ENCODE assay signal across 14 mouse cellular contexts in the genomic region with DNA sequence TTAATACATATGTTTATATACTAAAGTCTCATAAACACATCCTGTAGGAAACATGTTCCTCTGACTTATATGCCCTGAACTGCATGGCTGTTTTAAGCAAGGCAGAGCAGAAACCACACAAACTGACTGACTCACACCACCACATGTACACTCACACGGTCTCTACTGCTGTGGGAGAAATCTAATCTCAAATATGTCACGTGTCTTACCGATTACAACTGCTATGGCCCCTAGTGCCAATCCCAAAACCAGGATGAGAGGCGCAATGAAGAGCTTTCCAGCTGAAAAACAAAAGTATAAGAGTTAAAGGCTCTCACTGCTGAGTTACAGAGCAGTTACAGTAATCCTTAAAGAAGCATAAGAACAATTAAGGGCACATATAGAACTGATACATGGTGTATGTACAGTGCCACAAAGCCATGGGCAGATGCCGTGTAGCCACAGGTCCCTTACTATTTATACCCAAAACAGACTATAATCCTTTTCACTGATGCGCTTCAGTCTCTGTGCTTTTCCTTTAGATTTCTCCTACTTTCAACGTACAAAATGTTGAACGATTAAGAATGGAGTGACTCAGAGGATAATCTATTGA. TPM values are rescaled to one million over a fixed set of nuclear protein-coding genes. Genes with fewer than 3 reads are reported as not detected.
A peak's percentile ranks its signal among the peaks of the same experiment; 100 is the strongest.
DNase-seq lines count a peak whose midpoint lies in the region; ATAC-seq and TF ChIP-seq lines count a peak whose summit lies in the region.
"Had no signal": no experiment of that assay in that cellular context is flagged by ENCODE, and none has a peak within 500 bp of the region (broad histone marks: within the 10 kb centered on the region; RNA-seq: fewer than 3 reads in every experiment).

No protein-coding gene starts in this region.

- no peak overlapping the region for H3K4me3 ChIP-seq in forebrain, embryonic 13.5 days
- H3K4me3 ChIP-seq in forebrain, embryonic 11.5 days (ENCODE audit: low read depth, low read length), result no peak overlapping the region
- H3K4me3 ChIP-seq in midbrain, embryonic 11.5 days (ENCODE audit: low read depth, low read length), result no peak overlapping the region
- H3K4me3 ChIP-seq in midbrain, embryonic 15.5 days, result no peak overlapping the region
- no peak overlapping the region for H3K4me3 ChIP-seq in lung, postnatal 0 days (ENCODE audit: low read depth, low read length)
- H3K4me3 ChIP-seq: embryonic facial prominence, embryonic 15.5 days; erythroblast, embryonic 14.5 days; heart, embryonic 10.5 days; intestine, embryonic 15.5 days had no signal

- WGBS in forebrain, embryonic 13.5 days, result 78% methylated on average over 8 of the region's 8 CpGs
- 89% methylated on average over 8 of the region's 8 CpGs for WGBS in forebrain, embryonic 11.5 days
- WGBS in midbrain, embryonic 11.5 days, result 86% methylated on average over 8 of the region's 8 CpGs
- WGBS in midbrain, embryonic 15.5 days, result 81% methylated on average over 8 of the region's 8 CpGs
- WGBS in lung, postnatal 0 days, result 90% methylated on average over 8 of the region's 8 CpGs

- DNase-seq in forebrain, embryonic 11.5 days (ENCODE audit: low spot score), result no peak
- no peak for DNase-seq in frontal cortex, postnatal 10 days (ENCODE audit: low spot score in 2 of 2)
- no peak for DNase-seq in midbrain, embryonic 11.5 days (ENCODE audit: low spot score, missing footprints)
- peak; percentile 11 for DNase-seq in 416B (ENCODE audit: low read depth)
- no peak for DNase-seq in lung, postnatal 0 days (ENCODE audit: low spot score)
- DNase-seq: embryo, embryonic 11 days; kidney, adult 18-20 months had no signal

- no peak for TF ChIP-seq CTCF in lung, postnatal 0 days (IDR thresholded peaks at IDR 0.05)

- no peaks in the 10 kb centered on the region for H3K4me1 ChIP-seq in forebrain, embryonic 13.5 days
- H3K4me1 ChIP-seq in forebrain, embryonic 11.5 days (replicated peaks; ENCODE audit: control insufficient read depth, insufficient read depth, low read length), result no peaks in the 10 kb centered on the region
- H3K4me1 ChIP-seq in midbrain, embryonic 11.5 days (ENCODE audit: control insufficient read depth, insufficient read depth, low read length), result no peaks in the 10 kb centered on the region
- no peaks in the 10 kb centered on the region for H3K4me1 ChIP-seq in midbrain, embryonic 15.5 days
- no peaks in the 10 kb centered on the region for H3K4me1 ChIP-seq in lung, postnatal 0 days (ENCODE audit: insufficient read depth, low read depth, low read length)
- H3K4me1 ChIP-seq: embryonic facial prominence, embryonic 15.5 days; heart, embryonic 10.5 days; intestine, embryonic 15.5 days had no signal

- no peaks in the 10 kb centered on the region for H3K27me3 ChIP-seq in forebrain, embryonic 13.5 days
- no peaks in the 10 kb centered on the region for H3K27me3 ChIP-seq in forebrain, embryonic 11.5 days (ENCODE audit: control insufficient read depth, insufficient read depth, low read length)
- H3K27me3 ChIP-seq in midbrain, embryonic 11.5 days (ENCODE audit: control insufficient read depth, insufficient read depth, low read length), result no peaks in the 10 kb centered on the region
- no peaks in the 10 kb centered on the region for H3K27me3 ChIP-seq in midbrain, embryonic 15.5 days (replicated peaks)
- H3K27me3 ChIP-seq in lung, postnatal 0 days (replicated peaks; ENCODE audit: insufficient read depth, low read length), result no peaks in the 10 kb centered on the region
- H3K27me3 ChIP-seq: embryonic facial prominence, embryonic 15.5 days; intestine, embryonic 15.5 days had no signal

- no peaks in the 10 kb centered on the region for H3K36me3 ChIP-seq in forebrain, embryonic 13.5 days (ENCODE audit: poor library complexity, severe bottlenecking)
- H3K36me3 ChIP-seq in forebrain, embryonic 11.5 days (ENCODE audit: control insufficient read depth, insufficient read depth, low read length), result no peaks in the 10 kb centered on the region
- H3K36me3 ChIP-seq in midbrain, embryonic 11.5 days (ENCODE audit: control insufficient read depth, insufficient read depth, low read length), result no peaks in the 10 kb centered on the region
- no peaks in the 10 kb centered on the region for H3K36me3 ChIP-seq in midbrain, embryonic 15.5 days (replicated peaks)
- H3K36me3 ChIP-seq in lung, postnatal 0 days (ENCODE audit: insufficient read depth, low read length), result no peaks in the 10 kb centered on the region
- H3K36me3 ChIP-seq: intestine, embryonic 15.5 days had no signal

- H3K9me3 ChIP-seq in forebrain, embryonic 13.5 days (replicated peaks), result no peaks in the 10 kb centered on the region
- no peaks in the 10 kb centered on the region for H3K9me3 ChIP-seq in forebrain, embryonic 11.5 days (ENCODE audit: control insufficient read depth, low read length)
- H3K9me3 ChIP-seq in midbrain, embryonic 11.5 days (ENCODE audit: control insufficient read depth, low read length), result no peaks in the 10 kb centered on the region
- H3K9me3 ChIP-seq in midbrain, embryonic 15.5 days, result no peaks in the 10 kb centered on the region
- no peaks in the 10 kb centered on the region for H3K9me3 ChIP-seq in lung, postnatal 0 days (ENCODE audit: low read length)
- H3K9me3 ChIP-seq: embryonic facial prominence, embryonic 15.5 days; heart, embryonic 10.5 days; intestine, embryonic 15.5 days had no signal

- no peak overlapping the region for H3K9ac ChIP-seq in forebrain, embryonic 13.5 days
- H3K9ac ChIP-seq in forebrain, embryonic 11.5 days (ENCODE audit: low read length), result no peak overlapping the region
- H3K9ac ChIP-seq in midbrain, embryonic 11.5 days (ENCODE audit: low read length), result no peak overlapping the region
- no peak overlapping the region for H3K9ac ChIP-seq in midbrain, embryonic 15.5 days
- H3K9ac ChIP-seq in lung, postnatal 0 days (replicated peaks; ENCODE audit: low read depth), result no peak overlapping the region
- H3K9ac ChIP-seq: embryonic facial prominence, embryonic 15.5 days; intestine, embryonic 15.5 days had no signal

- no peak overlapping the region for H3K27ac ChIP-seq in forebrain, embryonic 13.5 days
- no peak overlapping the region for H3K27ac ChIP-seq in forebrain, embryonic 11.5 days (ENCODE audit: low read depth, low read length)
- H3K27ac ChIP-seq in midbrain, embryonic 11.5 days (ENCODE audit: low read depth, low read length), result no peak overlapping the region
- H3K27ac ChIP-seq in midbrain, embryonic 15.5 days, result no peak overlapping the region
- no peak overlapping the region for H3K27ac ChIP-seq in lung, postnatal 0 days (ENCODE audit: low read length)
- H3K27ac ChIP-seq: embryonic facial prominence, embryonic 15.5 days; heart, embryonic 10.5 days; intestine, embryonic 15.5 days had no signal

- TF ChIP-seq EP300 in lung, postnatal 0 days (IDR thresholded peaks at IDR 0.05), result no peak

- H3K4me2 ChIP-seq in forebrain, embryonic 13.5 days, result no peak overlapping the region
- no peak overlapping the region for H3K4me2 ChIP-seq in forebrain, embryonic 11.5 days (ENCODE audit: low read depth, low read length, severe bottlenecking)
- H3K4me2 ChIP-seq in midbrain, embryonic 11.5 days, result no peak overlapping the region
- H3K4me2 ChIP-seq in midbrain, embryonic 15.5 days, result no peak overlapping the region
- no peak overlapping the region for H3K4me2 ChIP-seq in lung, postnatal 0 days (replicated peaks; ENCODE audit: low read depth, low read length)
- H3K4me2 ChIP-seq: embryonic facial prominence, embryonic 15.5 days; intestine, embryonic 15.5 days had no signal

- peak; percentile 25; the same call in 1 of the 2 replicates for ATAC-seq in forebrain, embryonic 13.5 days
- no peak for ATAC-seq in forebrain, embryonic 11.5 days (replicated peaks; ENCODE audit: low FRiP score)
- peak; percentile 11; the same call in 1 of the 2 replicates for ATAC-seq in frontal cortex, adult (ENCODE audit: low TSS enrichment)
- peak; percentile 7; the same call in 1 of the 2 replicates for ATAC-seq in midbrain, embryonic 11.5 days (ENCODE audit: low FRiP score)
- ATAC-seq in midbrain, embryonic 15.5 days (replicated peaks), result no peak
- ATAC-seq in lung, postnatal 0 days, result no peak
- ATAC-seq: intestine, embryonic 15.5 days had no signal

RNA-seq across cellular contexts. Expression of gene Tpd52l1, which starts 57.9 kb away (rescaled TPM):
- polyA plus RNA-seq in forebrain, embryonic 13.5 days (2015; fragmentation: Nextera tagmentation; extraction: Ambion mirVana), result 10.7 and 12.5 TPM in 2 replicates
- 25.2 and 27.8 TPM in 2 replicates for polyA plus RNA-seq in forebrain, embryonic 11.5 days (2014; fragmentation: Nextera tagmentation; extraction: Ambion mirVana)
- 33.7 and 34.3 TPM in 2 replicates for polyA plus RNA-seq in midbrain, embryonic 11.5 days (2014; fragmentation: Nextera tagmentation; extraction: Ambion mirVana)
- 35.6 and 45.9 TPM in 2 replicates for polyA plus RNA-seq in midbrain, embryonic 15.5 days (2015; fragmentation: Nextera tagmentation; extraction: Ambion mirVana)
- polyA plus RNA-seq in lung, postnatal 0 days (2015; fragmentation: Nextera tagmentation; extraction: Ambion mirVana), result 5.1 and 7.7 TPM in 2 replicates
- polyA plus RNA-seq: erythroblast, embryonic 14.5 days had no signal

Comparison
In these comparisons a context has a peak if more than half of its experiments do, and no peak if none do; other contexts are left out.
1. ATAC-seq: peak in forebrain, embryonic 13.5 days (single experiment), frontal cortex, adult (single experiment) and midbrain, embryonic 11.5 days (single experiment); none in forebrain, embryonic 11.5 days (single experiment), midbrain, embryonic 15.5 days (single experiment) and lung, postnatal 0 days (single experiment).